Mouse (Mus musculus) cerebellum, adult 2 months (tissue): ENCODE data around the gene Maats1.

Experiments used
- CTCF ChIP-seq: fragments of 200-500 bp; IDR thresholded peaks from 2 replicates; pipeline ENCODE4 v1.5.1; 2011; ENCODE audit warnings: low read depth, mild to moderate bottlenecking, control low read depth, low read length, moderate library complexity, borderline replicate concordance; ENCODE audit not compliant: insufficient read depth
- POLR2A ChIP-seq: fragments of 200-500 bp; IDR thresholded peaks from 2 replicates; pipeline ENCODE4 v1.6.1; 2011; ENCODE audit warnings: low read length, control low read depth, borderline replicate concordance; ENCODE audit not compliant: insufficient read depth

GRCm38 (mm10) chr16:38304460-38305194 lies 37.3 kb downstream of the Maats1 start:
- TF ChIP-seq CTCF (no peak), POLR2A (no peak)
